Mouse (Mus musculus) spleen, postnatal 14 days (tissue): ENCODE data around the gene Pld5.

Experiments used
- DNase-seq, 2 experiments: peaks; one replicate each; pipeline ENCODE4 v3.0.0; 2021 to 2022; ENCODE audit warnings: low spot score in 2 of 2

Pld5 gene

DNA sequence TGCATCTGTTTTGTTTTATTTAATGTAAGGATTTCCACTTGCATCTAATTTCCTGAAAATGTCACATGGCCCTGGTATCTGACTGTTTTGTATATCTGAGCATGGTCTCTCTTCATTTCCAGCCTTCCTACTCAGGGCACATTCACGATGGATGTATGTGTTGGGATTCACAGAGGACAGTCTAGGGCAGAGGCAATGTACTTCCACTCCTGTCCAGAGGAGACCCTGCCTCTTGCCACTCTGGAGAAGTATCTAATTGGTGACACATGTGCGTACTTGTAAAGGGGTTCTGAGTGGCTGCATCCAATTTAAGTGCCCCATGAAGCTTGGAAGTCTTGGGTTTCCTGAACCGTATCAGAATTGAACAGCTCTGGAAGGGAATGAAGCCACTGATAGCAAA lies 324.7 kb downstream of the Pld5 start:
- no peak for DNase-seq

DNA sequence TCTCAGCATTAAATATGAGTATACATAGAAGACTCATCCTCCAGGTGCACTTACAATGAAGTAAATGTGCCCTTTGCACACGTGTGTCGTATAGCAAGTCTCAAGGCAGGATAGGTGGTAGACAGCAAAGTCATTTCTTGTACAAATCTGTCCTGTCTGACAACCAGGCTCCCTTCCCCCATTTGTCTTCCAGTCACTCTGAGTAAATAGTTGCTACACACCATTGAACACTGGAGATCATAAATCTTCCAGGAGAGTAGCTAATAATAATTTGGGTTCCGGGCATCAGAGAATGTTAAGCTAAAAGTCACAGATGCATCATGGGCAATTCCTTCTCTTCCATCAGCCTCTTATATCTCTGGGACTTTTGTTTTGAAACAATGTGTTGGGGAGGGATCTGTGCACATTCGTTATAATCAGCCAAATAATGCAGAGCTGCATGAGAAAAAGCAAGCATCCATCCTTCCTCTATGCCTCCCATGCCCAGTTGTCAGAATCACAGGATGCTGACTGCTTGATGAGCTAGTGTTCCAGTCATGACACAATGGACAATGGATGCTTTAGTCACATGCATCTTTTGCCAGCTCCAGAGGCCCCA lies 328.3 kb downstream of the Pld5 start:
- DNase-seq = no peak

DNA sequence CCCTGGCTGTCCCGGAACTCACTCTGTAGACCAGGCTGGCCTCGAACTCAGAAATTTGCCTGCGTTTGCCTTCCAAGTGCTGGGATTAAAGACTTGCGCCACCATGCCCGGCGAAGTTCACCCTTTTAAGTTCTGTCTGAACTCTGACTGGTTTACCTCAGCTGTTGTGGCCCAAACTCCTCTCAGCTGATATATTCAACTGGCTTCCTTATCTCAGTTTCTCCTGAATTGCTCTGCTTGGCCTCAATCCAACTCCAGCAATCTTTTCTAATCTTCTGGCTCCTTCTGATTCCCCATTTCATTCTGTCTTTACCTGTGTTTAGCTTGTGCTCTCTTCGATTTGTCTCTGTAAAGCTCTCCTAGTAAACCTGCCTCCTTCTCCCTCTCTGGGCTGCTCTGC lies 331.9 kb downstream of the Pld5 start:
- no peak for DNase-seq

DNA sequence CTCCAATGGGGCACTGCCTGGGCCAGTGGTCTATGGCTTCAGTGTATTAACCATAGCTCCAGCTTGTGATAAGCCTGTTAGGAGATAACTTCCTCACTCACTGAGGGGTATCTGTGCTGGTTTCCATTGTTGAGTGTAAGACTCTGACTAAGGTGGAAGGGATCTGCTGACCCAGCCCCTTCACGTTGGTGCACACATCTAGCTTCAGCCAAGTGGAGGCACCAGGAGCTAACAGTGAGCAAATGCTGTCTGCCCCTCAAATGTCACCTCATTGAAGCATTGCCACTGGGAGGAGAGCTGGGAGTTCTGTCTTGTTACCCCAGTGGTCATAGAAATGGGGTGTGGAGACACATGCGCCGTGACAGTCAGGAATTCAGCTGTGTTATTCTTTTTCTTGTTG lies 336.4 kb downstream of the Pld5 start:
- no peak for DNase-seq

DNA sequence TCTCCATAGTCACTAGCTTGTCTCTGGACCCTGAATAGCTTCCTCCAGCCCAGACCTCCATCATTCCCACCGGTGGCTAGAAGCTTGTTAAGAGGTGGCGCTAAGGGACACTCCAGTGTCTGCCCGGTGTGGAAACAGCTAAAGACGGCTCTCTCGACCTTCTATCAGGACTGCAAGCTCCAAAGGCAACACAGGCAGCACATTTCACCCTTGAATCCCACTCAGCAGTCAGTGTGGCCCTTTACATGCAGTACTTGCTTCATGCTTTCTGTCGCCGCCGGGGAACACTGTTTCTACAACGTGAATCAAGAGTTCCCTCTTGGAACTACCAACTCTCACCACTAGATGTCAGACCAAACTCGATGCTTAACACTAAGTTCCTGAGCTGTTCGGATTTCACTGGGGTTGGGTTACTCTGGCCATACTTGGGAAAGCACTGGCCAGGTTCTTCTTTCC lies 338.8 kb downstream of the Pld5 start:
- DNase-seq = no peak

DNA sequence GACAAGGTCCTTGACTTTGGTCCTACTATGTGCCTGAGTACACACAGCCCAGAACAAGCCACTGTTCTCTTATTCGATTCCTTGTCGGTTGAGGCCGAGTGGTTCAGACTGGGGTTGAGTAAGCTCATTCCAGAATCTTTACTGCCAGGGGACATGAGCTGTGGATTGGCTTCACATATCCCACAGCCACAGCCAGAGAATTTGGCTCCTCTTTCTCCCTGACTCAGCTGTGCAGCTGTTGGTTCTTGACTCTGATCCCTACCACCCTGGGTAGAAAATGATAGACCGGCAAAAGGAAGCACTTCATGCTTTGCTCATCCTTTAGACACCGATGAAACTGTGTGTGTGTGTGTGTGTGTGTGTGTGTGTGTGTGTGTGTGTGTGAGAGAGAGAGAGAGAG lies 343.7 kb downstream of the Pld5 start:
- DNase-seq = no peak

DNA sequence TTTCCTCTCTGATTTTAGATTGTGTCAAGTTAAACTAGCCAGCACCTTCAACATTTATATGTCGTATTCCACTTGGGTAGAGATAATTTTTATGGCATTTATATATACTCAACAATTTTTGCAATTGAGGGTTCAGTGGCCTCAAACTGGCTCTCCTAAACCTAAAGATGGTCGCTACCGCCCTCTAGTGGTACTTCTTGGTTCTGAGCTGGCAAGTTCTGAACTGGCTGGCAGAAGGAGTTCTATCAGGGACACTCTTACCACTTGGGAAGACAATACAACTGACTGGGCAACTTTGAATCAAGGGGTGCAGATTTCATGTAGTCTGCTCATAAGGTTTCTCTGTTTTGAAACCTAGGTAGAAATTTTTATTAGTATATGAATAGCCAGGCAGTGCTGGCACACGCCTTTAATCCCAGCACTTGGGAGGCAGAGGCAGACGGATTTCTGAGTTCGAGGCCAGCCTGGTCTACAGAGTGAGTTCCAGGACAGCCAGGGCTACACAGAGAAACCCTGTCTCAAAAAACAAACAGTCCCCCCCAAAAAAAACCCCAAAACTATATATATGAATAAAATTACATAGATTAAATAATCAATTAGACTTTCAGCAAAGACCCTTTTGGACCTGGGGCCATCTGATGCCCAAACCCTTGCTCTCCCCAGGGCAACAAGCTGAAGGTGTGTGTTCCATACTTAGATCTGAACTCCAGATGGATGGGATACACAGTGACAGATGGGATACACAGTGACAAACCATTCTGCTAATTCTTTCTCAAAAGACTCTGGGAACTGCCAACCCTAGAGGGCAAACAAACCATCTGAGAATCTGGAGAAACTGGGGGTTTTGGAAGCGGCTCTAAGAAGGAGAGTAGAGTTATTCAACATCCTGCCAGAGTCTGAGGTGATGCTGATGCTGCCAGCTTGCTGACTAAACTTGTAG lies 351.0 kb downstream of the Pld5 start:
- DNase-seq = peak; percentile 15 to 66

DNA sequence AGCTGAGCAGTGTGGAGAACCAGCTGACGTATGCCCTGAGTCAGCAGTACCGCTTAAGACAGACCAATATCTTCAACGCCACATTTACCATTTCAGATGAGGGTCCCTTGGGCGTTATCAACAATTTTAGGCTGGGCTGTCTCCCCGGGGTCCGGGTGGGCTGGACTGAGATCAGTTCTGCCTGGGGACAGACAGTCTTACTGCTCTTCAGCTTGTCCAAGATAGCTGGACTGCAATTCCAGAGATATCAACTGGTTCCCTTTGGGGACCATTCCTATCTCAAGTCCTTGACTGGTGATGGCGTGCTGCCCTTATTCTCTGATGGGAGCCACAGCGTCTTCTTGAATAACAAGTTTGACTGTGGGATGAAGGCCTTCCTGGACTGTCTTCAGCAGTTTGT lies 354.0 kb downstream of the Pld5 start:
- no peak for DNase-seq

DNA sequence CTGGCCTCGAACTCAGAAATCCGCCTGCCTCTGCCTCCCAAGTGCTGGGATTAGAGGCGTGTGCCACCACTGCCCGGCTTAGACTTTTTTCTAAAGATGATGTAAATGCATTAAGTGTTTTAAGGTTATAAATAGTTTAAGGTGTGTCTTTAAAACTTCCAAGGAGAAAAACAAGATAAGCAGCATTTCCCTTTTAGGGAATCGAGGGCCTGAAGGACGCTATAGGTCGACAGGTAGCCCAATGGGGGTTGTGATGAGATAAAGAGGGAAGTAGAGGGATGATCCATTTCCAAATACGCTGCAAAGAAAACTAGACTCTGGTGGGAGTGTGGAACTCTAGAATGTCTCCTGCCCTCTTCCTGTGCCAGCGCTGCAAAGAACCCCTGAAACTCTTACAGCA lies 355.1 kb downstream of the Pld5 start, which contains the start of gene Gm38100:
Gm38100 (plus strand) TSS at position 301 of the 400 bp plus-strand sequence.
- DNase-seq = no peak

DNA sequence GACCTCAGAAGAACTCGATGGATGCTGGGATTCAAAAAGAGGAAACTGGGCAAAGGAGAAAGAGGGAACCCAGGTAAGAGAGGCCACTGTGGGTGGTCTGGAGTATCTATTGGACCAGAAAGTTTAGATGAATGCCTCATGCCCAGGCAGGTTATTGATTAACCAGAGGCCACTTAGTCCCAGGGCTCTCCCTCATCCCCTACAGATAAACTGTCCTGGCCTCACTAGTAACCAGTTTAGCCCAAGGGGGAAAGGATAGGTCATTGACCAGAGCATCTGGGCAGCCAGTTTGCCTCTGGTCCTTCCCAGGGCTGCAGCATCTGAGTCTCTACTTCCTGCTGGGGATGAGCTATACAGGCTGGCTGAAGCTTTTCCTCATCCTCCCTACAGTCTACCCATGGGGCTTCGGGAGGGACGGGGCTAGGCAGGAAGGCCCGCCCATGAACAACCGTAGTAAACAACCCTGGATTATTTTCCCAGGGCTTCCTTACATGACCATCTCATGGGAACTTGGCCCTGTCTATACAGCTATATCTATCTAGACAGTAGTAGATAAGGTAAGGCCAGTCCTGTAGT lies 361.3 kb downstream of the Pld5 start:
- DNase-seq = no peak
